Mouse (Mus musculus): Measurements from ENCODE around the gene Ceacam18. TPM values are rescaled to one million over a fixed set of nuclear protein-coding genes. Genes with fewer than 3 reads are reported as not detected.
"Not testable (repeated sequence)": the region's sequence is repeated elsewhere in the genome, so short reads cannot be mapped to it uniquely, and the experiment has no call there.

Ceacam18 gene
- total RNA-seq, 2 experiments from 2014 or later, result 0.19 to 0.28 TPM

DNA sequence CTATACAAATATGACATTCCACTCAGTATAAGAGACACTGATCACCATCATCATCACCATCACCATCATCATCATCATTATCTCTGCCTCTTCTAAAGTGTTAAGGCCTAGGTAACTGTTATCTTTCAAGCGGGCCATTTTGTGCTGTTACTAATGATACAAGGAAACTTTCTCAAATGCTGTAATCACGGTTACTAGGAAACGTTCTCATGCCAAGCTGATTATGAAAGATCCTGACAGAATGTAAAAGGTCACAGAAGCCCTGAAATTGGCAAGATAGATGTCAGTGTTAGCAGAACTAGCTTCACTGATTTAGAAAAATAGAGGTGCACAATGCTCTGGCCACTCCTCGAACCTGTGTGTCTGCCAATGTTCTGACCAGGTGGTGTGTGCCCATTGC, 32.7 kb downstream of the Ceacam18 start:
- not testable (repeated sequence) for DNase-seq (ENCODE audit: low spot score in 2 of 2)

DNA sequence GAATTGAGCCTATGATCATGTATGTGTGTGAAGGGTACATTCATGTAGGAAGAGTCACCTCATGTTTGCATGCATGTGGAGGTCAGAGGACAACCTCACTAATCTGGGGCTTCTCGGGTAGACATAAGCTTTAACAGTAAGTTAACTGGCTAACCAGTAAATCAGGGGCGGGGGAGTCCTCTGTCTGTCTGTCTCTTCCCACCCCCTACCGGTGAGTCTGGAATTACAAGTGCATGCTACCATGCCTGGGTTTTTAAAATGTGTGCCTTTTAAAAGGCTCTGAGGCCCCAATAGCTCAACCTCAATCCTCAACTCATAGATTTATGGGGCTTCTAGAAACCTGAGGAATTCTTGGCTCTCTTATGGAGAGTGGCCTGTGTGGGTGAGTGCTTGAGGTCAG, 34.1 kb downstream of the Ceacam18 start:
- no peak for DNase-seq (ENCODE audit: low spot score in 2 of 2)

DNA sequence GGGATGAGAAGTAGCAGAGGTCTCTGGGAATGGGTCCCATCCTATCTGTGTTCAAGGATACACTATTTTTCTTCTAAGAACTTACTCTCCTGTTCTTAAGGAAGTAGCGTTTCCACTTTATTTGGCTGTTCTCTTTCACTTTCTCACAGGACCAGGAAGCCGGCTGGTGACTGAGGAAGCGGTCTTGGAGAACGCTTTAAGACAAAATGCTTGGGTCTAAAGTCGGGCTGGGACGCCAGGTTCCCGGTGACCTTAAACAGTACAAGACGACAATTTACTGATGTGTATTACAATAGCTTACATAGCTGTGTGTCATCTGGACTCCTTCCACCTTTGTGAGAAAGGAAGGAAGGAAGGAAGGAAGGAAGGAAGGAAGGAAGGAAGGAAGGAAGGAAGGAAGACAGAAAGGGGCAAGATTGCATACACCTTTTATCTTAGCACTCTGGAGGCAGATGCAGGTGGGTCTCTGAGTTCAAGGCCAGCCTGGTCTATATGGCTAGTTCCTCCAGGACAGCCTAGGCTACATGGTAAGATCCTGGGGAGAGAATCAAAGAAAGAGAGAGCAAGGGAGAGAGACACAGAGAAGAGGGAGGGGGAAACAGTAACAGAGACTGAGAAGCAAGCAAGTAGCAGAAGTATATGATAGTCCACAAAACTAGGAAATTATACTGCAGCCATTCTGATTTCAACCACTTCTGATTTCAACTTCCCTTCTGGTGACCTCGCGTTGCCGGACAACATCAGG, 36.7 kb downstream of the Ceacam18 start:
- DNase-seq (ENCODE audit: low spot score in 2 of 2), result peak in 1 of 2 experiments; percentile 13

DNA sequence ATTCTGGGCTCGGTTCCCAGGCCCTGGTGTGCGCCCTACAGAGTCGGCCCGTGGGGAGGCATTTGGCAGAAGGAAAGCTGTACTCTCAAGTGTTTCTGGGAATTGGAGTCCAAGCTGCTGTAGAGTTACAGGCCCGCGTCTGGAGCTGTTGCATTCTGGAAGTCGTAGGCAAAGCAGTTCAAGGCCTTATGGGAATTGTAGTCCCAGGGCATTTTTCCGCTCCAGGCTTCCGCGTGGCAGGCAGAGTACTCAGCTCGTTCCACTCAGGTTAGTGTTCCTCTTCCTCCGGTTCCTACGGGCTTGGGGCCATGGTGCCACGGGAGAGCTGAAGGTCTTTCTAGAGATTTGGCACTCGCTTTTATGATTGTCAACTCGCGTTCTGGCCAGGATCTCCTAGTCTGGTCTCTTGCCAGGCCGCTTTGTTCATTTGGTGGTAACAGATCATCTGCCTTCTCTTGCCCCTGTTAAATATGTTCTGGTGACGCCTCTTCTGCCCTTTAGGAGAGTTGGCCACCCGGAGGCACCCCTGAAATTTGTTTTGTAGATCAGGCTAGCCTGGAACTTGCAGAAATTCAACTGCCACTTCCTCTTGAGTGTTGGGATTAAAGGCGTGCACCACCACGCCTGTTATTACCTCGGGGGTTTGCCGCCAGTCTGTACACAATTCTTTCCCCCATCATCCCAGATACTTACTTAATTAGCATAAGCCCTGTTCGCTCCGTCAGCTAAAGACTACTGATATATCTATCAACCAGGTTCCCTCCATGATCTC, 37.5 kb downstream of the Ceacam18 start, which contains the start of gene Ctu1:
Ctu1 (plus strand) TSS at position 208 of the 772 bp plus-strand sequence.
- DNase-seq (ENCODE audit: low spot score in 2 of 2), result peak; percentile 85 to 96

DNA sequence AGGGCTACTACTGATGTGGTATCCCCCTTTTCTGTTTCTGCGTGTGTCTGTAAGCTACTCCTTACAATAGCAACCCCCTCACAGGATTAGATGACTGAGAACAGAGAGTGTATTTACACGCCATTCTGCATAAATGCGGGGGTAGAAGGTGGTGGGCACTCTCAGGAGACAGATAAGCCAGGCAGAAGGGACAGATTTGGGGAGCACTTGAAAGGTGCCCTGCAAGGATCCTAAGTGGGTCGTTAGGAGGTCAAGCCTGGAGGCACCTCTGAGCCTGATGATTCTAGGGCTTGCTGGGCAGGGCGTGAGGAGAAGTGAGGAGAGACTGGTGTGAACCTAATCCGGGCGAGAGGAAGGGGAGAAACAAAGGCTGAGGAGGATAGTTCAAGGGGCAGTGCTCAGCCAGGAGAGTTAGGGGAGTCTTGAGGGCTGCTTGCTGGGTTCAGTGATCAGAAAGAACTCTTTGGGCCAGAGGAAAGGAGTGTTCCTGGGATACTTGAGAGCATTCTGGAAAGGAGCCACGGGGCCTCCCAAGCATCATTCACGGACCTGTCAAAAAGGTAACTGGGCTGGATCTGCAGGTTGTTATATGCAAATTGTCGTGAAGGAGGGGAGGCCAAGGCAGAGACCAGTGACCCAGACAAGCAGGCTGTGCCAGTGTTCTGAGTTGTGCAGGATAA, 38.2 kb downstream of the Ceacam18 start:
- no peak for DNase-seq (ENCODE audit: low spot score in 2 of 2)

DNA sequence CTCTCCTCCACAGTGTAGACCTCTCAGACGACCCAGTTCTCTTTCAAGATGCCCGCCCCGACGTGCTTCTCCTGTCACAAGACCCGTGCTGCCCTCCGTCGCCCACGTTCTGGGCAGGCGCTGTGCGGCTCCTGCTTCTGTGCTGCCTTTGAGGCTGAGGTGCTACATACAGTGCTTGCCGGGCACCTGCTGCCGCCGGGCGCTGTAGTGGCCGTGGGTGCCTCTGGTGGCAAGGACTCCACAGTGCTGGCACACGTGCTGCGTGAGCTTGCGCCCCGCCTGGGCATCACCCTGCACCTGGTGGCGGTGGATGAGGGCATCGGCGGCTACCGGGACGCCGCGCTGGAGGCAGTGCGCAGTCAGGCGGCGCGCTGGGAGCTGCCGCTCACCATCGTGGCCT, 40.6 kb downstream of the Ceacam18 start:
- no peak for DNase-seq (ENCODE audit: low spot score in 2 of 2)

DNA sequence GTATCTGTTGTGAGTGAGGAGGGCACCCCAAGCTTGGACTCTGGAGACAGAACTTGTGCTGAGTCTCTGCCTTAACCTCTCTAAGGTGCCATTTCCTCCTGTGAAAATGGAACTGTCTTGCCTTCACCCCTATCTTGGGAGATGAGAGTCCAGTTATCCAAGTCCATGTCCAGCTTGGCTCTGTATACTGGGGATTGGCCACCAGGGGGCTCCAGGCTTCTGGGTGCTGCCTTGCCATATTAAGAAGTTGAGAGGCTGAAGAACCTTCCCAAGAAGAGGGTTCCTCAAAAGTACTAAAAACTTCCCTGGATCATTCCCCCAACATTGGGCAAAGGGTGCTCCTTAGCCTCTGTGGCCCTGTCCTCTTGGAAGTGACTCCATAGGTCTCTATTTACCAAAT, 44.0 kb downstream of the Ceacam18 start:
- peak in 1 of 2 experiments; percentile 18 for DNase-seq (ENCODE audit: low spot score in 2 of 2)

DNA sequence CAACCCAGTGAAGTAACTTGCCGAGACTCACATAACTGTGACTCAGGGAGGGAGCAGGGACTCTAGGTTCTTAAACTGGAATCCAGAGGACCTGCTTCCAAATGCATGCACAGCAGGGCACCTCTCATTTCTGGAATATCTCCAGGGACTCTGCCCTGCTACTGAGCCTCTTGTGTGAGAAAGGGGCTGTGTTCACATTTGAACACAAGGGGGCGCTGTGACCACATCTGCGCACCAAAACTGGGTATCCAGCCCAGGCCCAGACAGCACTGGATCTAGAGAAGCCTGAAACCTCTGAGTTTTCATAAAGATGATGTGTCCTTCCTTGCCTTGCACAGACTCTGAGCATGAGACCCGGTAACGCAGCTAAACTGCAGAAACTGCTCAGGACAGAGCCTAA, 46.5 kb downstream of the Ceacam18 start:
- peak; percentile 71 to 75 for DNase-seq (ENCODE audit: low spot score in 2 of 2)

DNA sequence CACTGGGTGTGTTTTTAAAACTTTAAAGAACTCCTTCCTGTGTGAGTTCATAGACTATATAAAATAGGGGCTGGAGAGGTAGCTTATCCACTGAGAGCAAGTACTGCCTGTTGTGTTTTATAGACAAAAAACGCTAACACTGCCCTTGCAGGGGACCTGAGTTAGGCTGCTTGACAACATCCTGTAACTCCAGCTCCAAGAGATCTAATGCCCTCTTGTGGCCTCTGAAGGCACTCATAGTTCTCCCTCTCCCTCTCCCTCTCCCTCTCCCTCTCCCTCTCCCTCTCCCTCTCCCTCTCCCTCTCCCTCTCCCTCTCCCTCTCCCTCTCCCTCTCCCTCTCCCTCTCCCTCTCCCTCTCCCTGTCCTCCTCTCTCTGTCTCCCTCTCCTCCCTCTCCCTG, 48.0 kb downstream of the Ceacam18 start:
- DNase-seq (ENCODE audit: low spot score in 2 of 2), result not testable (repeated sequence)

DNA sequence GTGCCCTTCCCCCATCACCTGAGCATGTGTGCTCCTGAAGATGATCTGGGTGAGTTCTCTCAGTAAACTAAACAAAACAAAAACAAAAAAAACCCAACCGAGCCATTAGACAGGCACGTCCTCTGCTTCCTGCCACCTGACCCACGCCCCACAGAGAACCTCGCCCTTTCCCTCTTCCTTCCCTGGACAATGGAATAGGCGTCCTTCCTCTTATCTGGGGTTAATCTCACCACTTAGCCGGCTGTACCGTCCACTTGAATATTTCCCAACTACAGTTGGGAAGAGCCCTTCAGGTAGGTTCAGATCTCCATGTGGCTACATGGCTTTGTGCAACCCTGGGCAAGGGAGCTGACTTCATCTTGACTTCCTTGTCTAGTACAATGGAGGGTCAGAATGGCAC, 50.6 kb downstream of the Ceacam18 start:
- no peak for DNase-seq (ENCODE audit: low spot score in 2 of 2)

DNA sequence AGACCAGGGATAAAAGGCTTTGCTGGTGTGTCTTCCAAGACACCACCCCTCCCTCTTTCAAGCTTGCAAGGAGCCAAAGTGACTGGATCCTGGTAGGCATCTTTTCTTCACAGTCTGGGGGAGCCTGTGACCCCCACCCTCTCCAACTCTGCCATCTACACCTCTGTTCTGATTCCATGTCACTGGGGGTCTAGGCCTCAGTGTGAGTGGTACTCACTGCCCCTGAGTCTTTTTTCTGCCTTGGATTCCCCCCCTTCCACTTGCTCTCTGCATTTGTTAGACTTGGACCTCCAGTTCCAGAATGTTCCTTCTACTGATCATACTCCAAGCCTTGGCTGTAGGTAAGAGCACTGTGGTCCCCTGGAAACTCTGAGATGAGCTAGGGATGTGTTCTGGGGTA, 55.6 kb downstream of the Ceacam18 start, which contains the start of gene Klk14:
Klk14 (plus strand) TSS at position 301 of the 400 bp plus-strand sequence.
- no peak for DNase-seq (ENCODE audit: low spot score in 2 of 2)

Other genes starting within 250 kb of the Ceacam18 start
- under 1 TPM in 1 of 2 experiments, not detected in 1; 0.35 TPM for gene Siglecg, start 226.5 kb upstream of the Ceacam18 start, total RNA-seq (2021)
- not detected for gene Lim2, start 207.0 kb upstream of the Ceacam18 start, total RNA-seq (2021)
- not detected for gene Nkg7, start 197.6 kb upstream of the Ceacam18 start, total RNA-seq (2021)
- gene Cldnd2, start 193.9 kb upstream of the Ceacam18 start, total RNA-seq (2021), result not detected
- gene Etfb, start 190.6 kb upstream of the Ceacam18 start, total RNA-seq (2021), result 10 to 100 TPM; 65.6 to 75.0 TPM
- gene Gm45233, start 190.6 kb upstream of the Ceacam18 start, total RNA-seq (2021), result 1 to 10 TPM in 1 of 2 experiments, under 1 TPM in 1; 0.93 to 1.1 TPM
- 1 to 10 TPM; 2.6 to 3.5 TPM for gene Vsig10l, start 171.6 kb upstream of the Ceacam18 start, total RNA-seq (2021)
- gene Iglon5, start 144.6 kb upstream of the Ceacam18 start, total RNA-seq (2021), result 10 to 100 TPM; 43.2 to 45.0 TPM
- not detected for gene 4931406B18Rik, start 128.8 kb upstream of the Ceacam18 start, total RNA-seq (2021)
- gene Cd33, start 90.3 kb upstream of the Ceacam18 start, total RNA-seq (2021), result 1 to 10 TPM; 6.5 to 6.8 TPM
- 1 to 10 TPM; 5.9 to 6.5 TPM for gene Zfp658, start 72.5 kb upstream of the Ceacam18 start, total RNA-seq (2021)
- 10 to 100 TPM; 20.5 to 25.1 TPM for gene Zfp719, start 55.1 kb upstream of the Ceacam18 start, total RNA-seq (2021)
- gene Zfp819, start 27.5 kb upstream of the Ceacam18 start, total RNA-seq (2021), result under 1 TPM in 1 of 2 experiments, not detected in 1; 0.39 TPM
- gene Siglece, start 25.5 kb downstream of the Ceacam18 start, total RNA-seq (2021), result 1 to 10 TPM in 1 of 2 experiments, under 1 TPM in 1; 0.74 to 1.7 TPM
- gene Ctu1, start 37.3 kb downstream of the Ceacam18 start, total RNA-seq (2021), result 10 to 100 TPM in 1 of 2 experiments, 1 to 10 TPM in 1; 9.9 to 12.6 TPM
- gene Klk14, start 55.7 kb downstream of the Ceacam18 start, total RNA-seq (2021), result not detected
- gene Klk13, start 77.9 kb downstream of the Ceacam18 start, total RNA-seq (2021), result not detected
- not detected for gene Klk12, start 134.2 kb downstream of the Ceacam18 start, total RNA-seq (2021)
- gene Klk11, start 139.9 kb downstream of the Ceacam18 start, total RNA-seq (2021), result not detected
- under 1 TPM; 0.55 to 0.93 TPM for gene Klk10, start 146.3 kb downstream of the Ceacam18 start, total RNA-seq (2021)
- under 1 TPM in 1 of 2 experiments, not detected in 1; 0.43 TPM for gene Klk9, start 157.2 kb downstream of the Ceacam18 start, total RNA-seq (2021)
- gene Klk8, start 162.9 kb downstream of the Ceacam18 start, total RNA-seq (2021), result 10 to 100 TPM; 25.3 to 25.9 TPM
- gene Klk7, start 176.6 kb downstream of the Ceacam18 start, total RNA-seq (2021), result under 1 TPM; 0.35 to 0.45 TPM
- gene Klk6, start 189.8 kb downstream of the Ceacam18 start, total RNA-seq (2021), result not detected
- gene Klk5, start 207.3 kb downstream of the Ceacam18 start, total RNA-seq (2021), result not detected
- gene Klk4, start 246.5 kb downstream of the Ceacam18 start, total RNA-seq (2021), result not detected